Comparison of ENCODE assay signal across 8 mouse cellular contexts in genomic region chr10:118869591-118870001, GRCm38 (mm10). TPM values are rescaled to one million over a fixed set of nuclear protein-coding genes. Genes with fewer than 3 reads are reported as not detected.
A peak's percentile ranks its signal among the peaks of the same experiment; 100 is the strongest.
DNase-seq lines count a peak whose midpoint lies in the region; ATAC-seq lines count a peak whose summit lies in the region.

No protein-coding gene starts in this region.

- H3K36me3 ChIP-seq in limb, embryonic 12.5 days, result peaks cover 7% of the 10 kb centered on the region
- peaks cover 3% of the 10 kb centered on the region; the same call in 1 of the 2 replicates for H3K36me3 ChIP-seq in midbrain, embryonic 14.5 days (ENCODE audit: control insufficient read depth, insufficient read depth, low read length)

- under 1% methylated on average over 16 of the region's 16 CpGs for WGBS in limb, embryonic 12.5 days
- 0% methylated on average over 16 of the region's 16 CpGs for WGBS in midbrain, embryonic 14.5 days

- H3K9me3 ChIP-seq in limb, embryonic 12.5 days, result no peaks in the 10 kb centered on the region
- H3K9me3 ChIP-seq in midbrain, embryonic 14.5 days (ENCODE audit: control insufficient read depth, low read length), result no peaks in the 10 kb centered on the region

- H3K27me3 ChIP-seq in limb, embryonic 12.5 days, result no peaks in the 10 kb centered on the region; the same call in 1 of the 2 replicates
- no peaks in the 10 kb centered on the region for H3K27me3 ChIP-seq in midbrain, embryonic 14.5 days (ENCODE audit: control insufficient read depth, insufficient read depth, low read length)

- H3K4me1 ChIP-seq in limb, embryonic 12.5 days (replicated peaks), result peaks cover 24% of the 10 kb centered on the region
- H3K4me1 ChIP-seq in midbrain, embryonic 14.5 days (ENCODE audit: control insufficient read depth, insufficient read depth, low read length), result peaks cover 30% of the 10 kb centered on the region

- H3K9ac ChIP-seq in limb, embryonic 12.5 days (replicated peaks), result peak overlapping the region; percentile 99
- H3K9ac ChIP-seq in midbrain, embryonic 14.5 days (replicated peaks; ENCODE audit: low read length), result peak overlapping the region; percentile 97

- peak overlapping the region; percentile 93 for H3K4me2 ChIP-seq in limb, embryonic 12.5 days
- peak overlapping the region; percentile 95 for H3K4me2 ChIP-seq in midbrain, embryonic 14.5 days (ENCODE audit: low read length)

- peak; percentile 86 for DNase-seq in embryo, embryonic 10 days (ENCODE audit: low spot score)
- DNase-seq in embryo, embryonic 9.5 days (ENCODE audit: extremely low spot score), result no peak
- peak; percentile 57 for DNase-seq in embryo, embryonic 11.5 days (ENCODE audit: low read depth, low spot score)
- DNase-seq in heart, adult 11 months, result peak; percentile 99
- peak; percentile 78 for DNase-seq in kidney, adult 18-20 months
- DNase-seq in midbrain, embryonic 14.5 days, result peak; percentile 83
- peak; percentile 43 to 50 for DNase-seq in spleen, postnatal 10 days (ENCODE audit: low spot score in 2 of 2)

- peak; percentile 67 for ATAC-seq in limb, embryonic 12.5 days (ENCODE audit: insufficient number of reproducible peaks, insufficient read depth, low FRiP score, low TSS enrichment, low read depth)
- peak; percentile 53 for ATAC-seq in midbrain, embryonic 14.5 days (ENCODE audit: low FRiP score, low TSS enrichment)

- H3K27ac ChIP-seq in limb, embryonic 12.5 days, result peak overlapping the region; percentile 98
- H3K27ac ChIP-seq in midbrain, embryonic 14.5 days (replicated peaks; ENCODE audit: low read depth, low read length), result peak overlapping the region; percentile 97

- H3K4me3 ChIP-seq in limb, embryonic 12.5 days (replicated peaks), result peak overlapping the region; percentile 96
- peak overlapping the region; percentile 95 for H3K4me3 ChIP-seq in midbrain, embryonic 14.5 days (replicated peaks; ENCODE audit: low read depth, low read length)

RNA-seq across cellular contexts. Expression of gene Dyrk2, which starts 0.4 kb away (rescaled TPM):
- 10.3 and 10.4 TPM in 2 replicates for polyA plus RNA-seq in limb, embryonic 12.5 days (2016; fragmentation: Nextera tagmentation; extraction: Ambion mirVana)
- polyA plus RNA-seq in midbrain, embryonic 14.5 days (2014; fragmentation: Nextera tagmentation; extraction: Ambion mirVana), result 16.2 and 17.9 TPM in 2 replicates
